Mouse (Mus musculus) neural tube, embryonic 11.5 days (tissue): ENCODE results near the gene Npnt. TPM values are rescaled to one million over a fixed set of nuclear protein-coding genes. Genes with fewer than 3 reads are reported as not detected.

Experiments used
- ATAC-seq: fragments of 200-750 bp; cut with Nextera tagmentation; 2 replicates; pipeline ENCODE4 v1.8.0; 2017; ENCODE audit warnings: moderate number of reproducible peaks, mild to moderate bottlenecking, moderate TSS enrichment, moderate library complexity; ENCODE audit not compliant: insufficient read depth, low FRiP score, low TSS enrichment
- DNase-seq: peaks from one replicate; pipeline ENCODE4 v3.0.0-alpha.2; 2015; ENCODE audit warnings: low spot score
- H3K27ac ChIP-seq: fragments of 300-500 bp; sonication (generic); 2 replicates; pipeline ENCODE4 v1.5.1; 2014; ENCODE audit warnings: low read depth, mild to moderate bottlenecking, low read length
- H3K27me3 ChIP-seq: fragments of 300-500 bp; sonication (generic); 2 replicates; pipeline ENCODE4 v1.6.1; 2014; ENCODE audit warnings: mild to moderate bottlenecking, low read length, mixed read lengths; ENCODE audit not compliant: control insufficient read depth, insufficient read depth
- H3K36me3 ChIP-seq: fragments of 300-500 bp; sonication (generic); 2 replicates; pipeline ENCODE4 v1.6.1; 2014; ENCODE audit warnings: mild to moderate bottlenecking, low read length, moderate library complexity, mixed read lengths; ENCODE audit not compliant: control insufficient read depth, insufficient read depth
- H3K4me1 ChIP-seq: fragments of 300-500 bp; sonication (generic); 2 replicates; pipeline ENCODE4 v1.6.1; 2014; ENCODE audit warnings: low read length, mixed read lengths; ENCODE audit not compliant: control insufficient read depth, insufficient read depth
- H3K4me2 ChIP-seq: fragments of 300-500 bp; sonication (generic); 2 replicates; pipeline ENCODE4 v1.6.1; 2014; ENCODE audit warnings: low read depth, mild to moderate bottlenecking, moderate library complexity
- H3K4me3 ChIP-seq: fragments of 300-500 bp; sonication (generic); 2 replicates; pipeline ENCODE4 v1.5.1; 2014; ENCODE audit warnings: low read depth, low read length
- H3K9ac ChIP-seq: fragments of 300-500 bp; sonication (generic); 2 replicates; pipeline ENCODE4 v1.6.1; 2014; ENCODE audit warnings: mild to moderate bottlenecking, low read length
- H3K9me3 ChIP-seq: fragments of 300-500 bp; sonication (generic); 2 replicates; pipeline ENCODE4 v1.6.1; 2016; ENCODE audit warnings: low read length; ENCODE audit not compliant: control insufficient read depth
- WGBS: fragments of 180-500 bp; shearing (Covaris S2); extraction: QIAGEN DNeasy Blood & Tissue Kit; methylation state at CpG from one replicate; pipeline ENCODE4 v1.1.7; 2014; 5-methylcytosine and 5-hydroxymethylcytosine counted together
- polyA plus RNA-seq: library from polyadenylated mRNA; unstranded; fragments of >200 nt; fragmentation: Nextera tagmentation; extraction: Ambion mirVana; gene quantifications from 2 replicates; pipeline ENCODE4 v1.2.1, GENCODE M21; 2014

The Npnt gene
- polyA plus RNA-seq, 1 experiment from 2014 or later = 8.6 TPM

- Histone ChIP-seq H3K27me3 (peaks cover 7% of the 10 kb centered on the region), H3K36me3 (no peaks in the 10 kb centered on the region), H3K9me3 (no peaks in the 10 kb centered on the region), H3K4me3 (no peak overlapping the region), H3K27ac (no peak overlapping the region), H3K9ac (no peak overlapping the region), H3K4me1 (no peaks in the 10 kb centered on the region), H3K4me2 (no peak overlapping the region)
- DNase-seq (no peak), ATAC-seq (no peak)
- WGBS = 62% methylated on average over 3 of the region's 3 CpGs
These were observed 5.5 kb downstream of the Npnt start for GRCm38 (mm10) chr3:132944609-132945008.

GRCm38 (mm10) chr3:132944193-132944592 is 5.9 kb downstream of the Npnt start:
- Histone ChIP-seq H3K27me3 (peaks cover 3% of the 10 kb centered on the region), H3K4me3 (no peak overlapping the region), H3K4me2 (no peak overlapping the region), H3K27ac (no peak overlapping the region), H3K4me1 (no peaks in the 10 kb centered on the region), H3K9me3 (no peaks in the 10 kb centered on the region), H3K9ac (no peak overlapping the region), H3K36me3 (no peaks in the 10 kb centered on the region)
- ATAC-seq (no peak), DNase-seq (no peak)
- WGBS = 67% methylated on average over 7 of the region's 7 CpGs

- DNase-seq (no peak), ATAC-seq (no peak)
- Histone ChIP-seq H3K27ac (no peak overlapping the region), H3K4me1 (no peaks in the 10 kb centered on the region), H3K27me3 (no peaks in the 10 kb centered on the region), H3K9me3 (no peaks in the 10 kb centered on the region), H3K36me3 (no peaks in the 10 kb centered on the region), H3K9ac (no peak overlapping the region), H3K4me3 (no peak overlapping the region), H3K4me2 (no peak overlapping the region)
- 95% methylated on average over 6 of the region's 6 CpGs for WGBS
These were observed 7.3 kb downstream of the Npnt start for GRCm38 (mm10) chr3:132942778-132943177.

GRCm38 (mm10) chr3:132940181-132940990 is 9.7 kb downstream of the Npnt start:
- H3K36me3 ChIP-seq = no peaks in the 10 kb centered on the region
- no peak overlapping the region for H3K4me3 ChIP-seq
- no peak overlapping the region for H3K4me2 ChIP-seq
- no peaks in the 10 kb centered on the region for H3K27me3 ChIP-seq
- H3K9ac ChIP-seq = no peak overlapping the region
- 85% methylated on average over 10 of the region's 10 CpGs for WGBS
- DNase-seq (no peak), ATAC-seq (no peak)
- H3K9me3 ChIP-seq = no peaks in the 10 kb centered on the region
- H3K4me1 ChIP-seq = no peaks in the 10 kb centered on the region
- H3K27ac ChIP-seq = no peak overlapping the region

- no peak overlapping the region for H3K4me2 ChIP-seq
- H3K9ac ChIP-seq = no peak overlapping the region
- DNase-seq = no peak
- WGBS = 89% methylated on average over 8 of the region's 8 CpGs
- H3K27ac ChIP-seq = no peak overlapping the region
- H3K4me3 ChIP-seq = no peak overlapping the region
- no peaks in the 10 kb centered on the region for H3K9me3 ChIP-seq
- ATAC-seq = no peak
- H3K36me3 ChIP-seq = no peaks in the 10 kb centered on the region
- H3K4me1 ChIP-seq = no peaks in the 10 kb centered on the region
- no peaks in the 10 kb centered on the region for H3K27me3 ChIP-seq
These were observed 11.1 kb downstream of the Npnt start for GRCm38 (mm10) chr3:132939006-132939405.

- Histone ChIP-seq H3K4me2 (no peak overlapping the region), H3K4me3 (no peak overlapping the region), H3K9ac (no peak overlapping the region), H3K4me1 (no peaks in the 10 kb centered on the region), H3K9me3 (no peaks in the 10 kb centered on the region), H3K27ac (no peak overlapping the region), H3K27me3 (no peaks in the 10 kb centered on the region), H3K36me3 (no peaks in the 10 kb centered on the region)
- 86% methylated on average over 2 of the region's 2 CpGs for whole genome bisulfite sequencing
- DNase-seq = no peak
- no peak for ATAC-seq
These were observed 15.4 kb downstream of the Npnt start for GRCm38 (mm10) chr3:132934649-132935048.

- Histone ChIP-seq H3K27ac (no peak overlapping the region), H3K36me3 (no peaks in the 10 kb centered on the region), H3K9me3 (no peaks in the 10 kb centered on the region), H3K4me2 (no peak overlapping the region), H3K27me3 (no peaks in the 10 kb centered on the region), H3K4me3 (no peak overlapping the region), H3K4me1 (no peaks in the 10 kb centered on the region), H3K9ac (no peak overlapping the region)
- no peak for DNase-seq
- ATAC-seq = no peak
- WGBS = 86% methylated on average over 4 of the region's 4 CpGs
These were observed 18.6 kb downstream of the Npnt start for GRCm38 (mm10) chr3:132931526-132931925.

GRCm38 (mm10) chr3:132929866-132930265 is 20.2 kb downstream of the Npnt start:
- H3K27me3 ChIP-seq = no peaks in the 10 kb centered on the region
- no peaks in the 10 kb centered on the region for H3K36me3 ChIP-seq
- no peak for ATAC-seq
- no peak overlapping the region for H3K4me3 ChIP-seq
- WGBS = 67% methylated on average over 6 of the region's 6 CpGs
- no peaks in the 10 kb centered on the region for H3K4me1 ChIP-seq
- H3K27ac ChIP-seq = no peak overlapping the region
- H3K9me3 ChIP-seq = no peaks in the 10 kb centered on the region
- DNase-seq = no peak
- no peak overlapping the region for H3K4me2 ChIP-seq
- H3K9ac ChIP-seq = no peak overlapping the region

- no peak for ATAC-seq
- H3K27ac ChIP-seq = no peak overlapping the region
These were observed 21.9 kb downstream of the Npnt start for GRCm38 (mm10) chr3:132928186-132928585.

More at GRCm38 (mm10) chr3:132928186-132928585, 21.9 kb downstream of the Npnt start:
- 94% methylated on average over 9 of the region's 9 CpGs for WGBS
- Histone ChIP-seq H3K36me3 (no peaks in the 10 kb centered on the region), H3K27me3 (no peaks in the 10 kb centered on the region), H3K4me3 (no peak overlapping the region), H3K4me2 (no peak overlapping the region), H3K9ac (no peak overlapping the region), H3K9me3 (no peaks in the 10 kb centered on the region), H3K4me1 (no peaks in the 10 kb centered on the region)
- no peak for DNase-seq
